Mouse (Mus musculus) naive thymus-derived CD4-positive, alpha-beta T cell, adult 2 months (primary cell): ENCODE data around the gene Slc43a2.

Experiments
- DNase-seq: peaks from one replicate; pipeline ENCODE4 v3.0.0-alpha.2; 2011; ENCODE audit warnings: low read depth

Slc43a2 gene

DNA sequence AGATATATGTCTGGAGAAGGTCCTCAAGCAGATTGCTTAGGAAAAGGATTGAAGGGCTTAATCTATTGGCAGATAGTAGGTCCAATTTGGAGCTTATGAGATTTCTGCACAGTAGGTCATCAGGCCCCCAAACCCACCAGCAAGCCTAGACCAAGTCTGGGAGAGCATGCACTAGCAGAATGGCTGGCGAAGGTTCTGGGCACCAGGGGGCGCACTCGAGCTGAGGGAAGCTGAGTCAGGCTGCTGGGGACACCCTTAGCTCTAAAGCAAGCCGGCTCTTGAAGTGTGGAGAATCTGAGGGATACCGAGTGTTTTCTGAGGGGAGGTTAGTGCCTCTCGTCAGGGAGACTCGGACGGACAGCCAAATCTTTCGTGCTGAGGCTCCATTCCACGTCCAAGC lies 1.2 kb upstream of the Slc43a2 start:
- DNase-seq: peak; percentile 94

GRCm38 (mm10) chr11:75530845-75531373 lies 585 bp upstream of the Slc43a2 start:
- DNase-seq: no peak

GRCm38 (mm10) chr11:75532340-75533277 lies 1.1 kb downstream of the Slc43a2 start:
- DNase-seq: peak; percentile 79

GRCm38 (mm10) chr11:75533314-75534015 lies 2.0 kb downstream of the Slc43a2 start:
- DNase-seq: peak; percentile 59

GRCm38 (mm10) chr11:75534286-75535033 lies 3.0 kb downstream of the Slc43a2 start:
- DNase-seq: no peak

GRCm38 (mm10) chr11:75535106-75535795 lies 3.8 kb downstream of the Slc43a2 start:
- no peak for DNase-seq

GRCm38 (mm10) chr11:75536255-75537024 lies 4.9 kb downstream of the Slc43a2 start:
- DNase-seq: no peak

DNA sequence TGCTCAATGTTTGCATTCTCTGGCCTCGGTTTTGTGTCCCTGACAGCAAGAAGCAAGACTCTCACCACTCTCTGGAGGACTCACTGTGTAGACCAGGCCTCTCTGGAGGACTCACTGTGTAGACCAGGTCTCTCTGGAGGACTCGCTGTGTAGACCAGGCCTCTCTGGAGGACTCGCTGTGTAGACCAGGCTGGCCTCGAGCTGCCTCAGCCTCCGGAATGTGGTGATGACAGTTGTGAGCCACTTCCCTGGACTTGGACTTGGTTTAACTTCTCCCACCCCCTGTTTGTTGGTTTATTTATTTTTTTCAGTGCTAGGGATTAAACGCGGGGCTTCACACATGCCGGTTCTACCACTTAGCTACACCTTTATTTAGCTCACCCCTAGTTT lies 5.5 kb downstream of the Slc43a2 start:
- no peak for DNase-seq

DNA sequence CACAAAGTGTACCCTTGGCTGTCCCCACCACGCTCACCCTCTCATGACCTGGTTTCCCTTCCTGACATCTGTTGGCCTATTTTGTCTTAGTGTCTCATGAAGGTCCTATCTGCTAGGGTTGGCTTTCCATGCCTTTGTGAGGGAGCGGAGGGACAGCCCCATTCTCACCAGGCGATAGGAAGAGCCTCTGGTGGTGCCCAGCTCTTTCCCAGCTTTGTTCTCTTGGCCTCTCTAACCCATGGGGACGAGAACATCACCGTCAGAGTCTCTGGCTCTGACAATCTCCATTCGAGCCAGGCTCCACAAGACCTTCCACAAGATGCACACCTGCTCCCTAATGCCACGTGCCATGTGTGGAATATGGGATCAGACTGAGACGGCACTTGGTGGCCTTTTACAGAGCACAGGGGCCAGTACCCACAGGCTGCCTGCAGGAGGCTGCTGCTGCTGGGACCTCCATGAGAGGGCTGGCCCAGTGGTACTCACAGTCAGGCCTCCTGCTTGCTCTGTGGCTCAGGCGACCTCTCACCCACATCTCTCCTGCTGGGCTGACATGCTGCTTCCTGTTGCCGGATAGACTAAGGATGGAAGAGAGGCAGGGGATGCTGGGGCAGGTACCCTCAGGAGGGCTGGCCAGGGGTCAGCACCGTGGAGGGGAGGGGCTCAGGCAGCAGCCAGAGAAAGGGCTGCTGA lies 6.1 kb downstream of the Slc43a2 start:
- peak; percentile 64 for DNase-seq

- DNase-seq: no peak
Measured at GRCm38 (mm10) chr11:75538184-75538969, 6.9 kb downstream of the Slc43a2 start.

GRCm38 (mm10) chr11:75538970-75539299 lies 7.4 kb downstream of the Slc43a2 start:
- DNase-seq: peak; percentile 76

DNA sequence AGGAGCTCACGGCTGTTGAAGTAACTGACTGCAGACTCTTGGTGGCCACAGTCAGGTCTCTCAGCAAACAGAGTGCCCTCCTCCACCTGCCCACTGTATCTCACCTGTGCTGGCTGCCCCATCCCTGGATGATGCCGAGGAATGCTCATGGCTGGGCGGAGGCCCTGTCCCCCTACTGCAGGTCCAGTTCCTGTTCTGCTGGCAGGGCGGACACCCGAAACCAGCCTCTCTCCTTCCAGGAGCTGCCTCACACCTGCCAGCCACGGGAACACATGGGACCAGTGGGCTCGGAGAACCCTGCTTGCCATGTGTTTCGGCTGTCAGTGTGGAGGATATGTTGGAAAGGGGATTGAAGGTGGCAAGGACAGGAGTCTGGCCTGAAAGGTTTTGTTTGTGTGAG lies 8.7 kb downstream of the Slc43a2 start:
- DNase-seq: no peak

GRCm38 (mm10) chr11:75540710-75541581 lies 9.5 kb downstream of the Slc43a2 start:
- DNase-seq: peak; percentile 61

- DNase-seq: no peak
Measured at GRCm38 (mm10) chr11:75544713-75545112, 13.2 kb downstream of the Slc43a2 start.

DNA sequence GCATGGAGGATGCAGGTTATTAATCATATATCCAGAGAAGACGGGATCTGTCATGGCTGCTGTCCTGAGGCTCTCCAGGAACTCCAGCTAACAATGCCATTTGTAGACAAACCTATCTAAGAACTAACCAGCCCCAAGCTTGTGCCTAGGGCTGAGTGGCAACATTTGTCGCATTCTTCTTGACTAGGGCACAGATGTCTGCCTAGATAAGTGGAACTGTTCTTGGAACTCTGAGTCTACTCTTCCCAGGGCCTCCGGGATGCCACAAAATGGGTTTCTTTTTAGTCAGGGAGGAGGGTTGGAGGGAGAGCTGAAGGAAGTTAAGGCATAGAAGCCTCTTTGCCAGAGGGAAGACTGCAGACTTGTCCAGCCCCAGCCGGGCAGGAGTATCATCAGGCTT lies 14.6 kb downstream of the Slc43a2 start:
- DNase-seq: no peak

- DNase-seq: no peak
Measured at GRCm38 (mm10) chr11:75549658-75550111, 18.2 kb downstream of the Slc43a2 start.

DNA sequence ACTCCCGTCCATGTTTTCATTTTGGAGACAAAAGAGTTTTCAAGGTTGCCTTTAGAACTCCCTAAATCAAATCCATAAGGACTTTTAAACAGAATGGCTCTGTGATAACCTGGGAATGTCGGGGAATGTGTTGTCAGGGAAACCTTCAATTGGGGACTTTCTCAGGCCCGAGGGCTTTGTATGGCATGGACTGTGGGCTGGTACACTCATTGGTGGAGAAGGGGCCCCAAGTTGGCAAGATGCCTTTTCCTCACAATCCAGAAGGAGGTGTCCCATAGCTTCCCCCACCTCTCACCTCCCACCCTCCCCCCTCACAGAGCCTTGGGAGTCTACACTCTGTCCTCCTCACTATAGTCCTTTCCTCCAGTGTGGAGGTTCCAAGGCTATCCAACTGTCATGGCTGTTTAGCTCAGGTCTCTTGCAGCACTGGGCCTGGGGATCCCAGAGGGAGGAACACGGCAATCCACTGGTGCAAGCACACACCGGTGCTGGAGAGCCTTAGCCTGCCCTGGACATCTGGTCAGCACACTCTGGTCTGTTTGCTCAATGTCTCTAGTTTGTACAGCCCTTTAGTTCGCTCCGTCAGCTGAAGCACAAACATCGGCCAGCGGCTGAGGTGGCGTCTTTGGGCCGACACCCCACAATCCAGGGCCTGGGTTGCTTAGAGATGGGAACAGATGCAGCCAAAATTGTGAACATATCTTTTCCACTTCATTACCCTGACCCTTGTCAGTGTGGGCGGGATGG lies 18.9 kb downstream of the Slc43a2 start:
- no peak for DNase-seq

DNA sequence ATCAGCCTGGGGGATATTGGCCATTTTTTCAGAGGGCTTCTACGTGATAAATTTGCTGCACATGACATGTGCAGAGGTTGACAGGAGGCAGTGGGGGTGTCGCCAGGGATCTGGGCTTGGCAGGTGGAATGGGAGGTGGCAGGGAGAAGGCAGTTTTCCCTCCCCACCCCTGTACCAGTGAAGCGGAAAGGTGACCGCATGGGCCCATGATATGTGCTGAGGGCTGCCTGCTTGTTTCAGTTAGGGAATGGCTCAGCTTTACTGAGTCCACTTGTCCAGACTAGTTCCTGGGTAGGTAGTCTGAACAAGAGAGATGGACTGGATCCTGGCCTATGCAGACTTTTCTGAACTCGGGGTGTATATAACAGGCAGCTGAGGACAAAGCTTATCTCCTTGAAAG lies 19.8 kb downstream of the Slc43a2 start:
- no peak for DNase-seq
